Mouse (Mus musculus) spleen, postnatal 4 days (tissue): ENCODE data around the gene Taf6l.

Experiments used
- DNase-seq, 2 experiments: peaks; one replicate each; pipeline ENCODE4 v3.0.0; 2022; ENCODE audit warnings: low spot score in 2 of 2

Gene Taf6l

GRCm38 (mm10) chr19:8790171-8790570, 4.0 kb upstream of the Taf6l start:
- no peak for DNase-seq

- DNase-seq: no peak
Observed at GRCm38 (mm10) chr19:8789171-8789570, 3.0 kb upstream of the Taf6l start.

GRCm38 (mm10) chr19:8788521-8788920, 2.3 kb upstream of the Taf6l start:
- DNase-seq: no peak

DNA sequence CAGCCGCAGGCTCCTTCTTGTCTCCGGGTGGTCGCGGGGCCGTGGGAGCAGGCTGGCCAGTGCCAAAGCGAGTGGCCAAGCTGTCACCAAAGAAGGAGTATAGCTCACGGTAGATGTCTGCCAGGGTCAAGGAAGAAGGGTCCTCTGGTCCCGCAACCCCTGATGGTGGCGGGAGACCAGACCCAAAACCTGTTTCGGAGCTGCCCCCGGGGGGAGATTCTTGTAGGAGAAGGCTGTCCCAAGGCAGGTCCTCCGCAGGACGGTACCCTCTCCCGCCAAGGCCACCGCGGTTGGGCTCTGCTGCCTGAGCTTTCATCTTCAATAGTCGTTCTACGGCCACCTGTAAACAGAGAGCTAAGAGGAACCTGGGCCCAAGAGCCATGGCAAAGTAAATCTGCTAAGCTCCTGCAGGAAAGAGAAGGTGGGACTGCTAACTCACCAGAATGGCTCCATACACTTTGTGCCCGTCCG, 11.2 kb downstream of the Taf6l start:
- DNase-seq: peak in 1 of 2 experiments; percentile 37

GRCm38 (mm10) chr19:8774086-8774835, 12.0 kb downstream of the Taf6l start, which contains the start of gene Tmem179b:
TSS of gene Tmem179b (minus strand) at chr19:8774467.
- peak; percentile 97 to 99 for DNase-seq

DNA sequence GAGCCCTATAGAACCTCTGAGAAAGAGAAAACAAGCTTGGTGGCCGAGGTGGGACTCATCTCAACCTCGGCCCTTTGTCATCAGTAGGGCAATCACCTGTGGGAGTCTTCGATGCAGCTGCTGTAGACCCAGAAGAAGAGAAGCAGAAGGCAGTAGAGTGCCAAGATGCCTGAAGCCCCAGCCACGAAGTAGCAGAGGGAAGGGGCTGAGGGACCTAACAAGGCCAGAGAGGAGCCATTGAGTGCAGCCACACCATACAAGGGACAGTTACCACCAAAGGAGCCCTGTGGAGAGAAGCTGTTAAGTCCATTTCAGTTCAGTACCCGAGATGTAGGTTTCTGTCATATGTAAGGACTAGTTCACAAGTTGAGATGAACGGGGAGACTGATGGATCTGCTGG, 12.8 kb downstream of the Taf6l start:
- DNase-seq: no peak

DNA sequence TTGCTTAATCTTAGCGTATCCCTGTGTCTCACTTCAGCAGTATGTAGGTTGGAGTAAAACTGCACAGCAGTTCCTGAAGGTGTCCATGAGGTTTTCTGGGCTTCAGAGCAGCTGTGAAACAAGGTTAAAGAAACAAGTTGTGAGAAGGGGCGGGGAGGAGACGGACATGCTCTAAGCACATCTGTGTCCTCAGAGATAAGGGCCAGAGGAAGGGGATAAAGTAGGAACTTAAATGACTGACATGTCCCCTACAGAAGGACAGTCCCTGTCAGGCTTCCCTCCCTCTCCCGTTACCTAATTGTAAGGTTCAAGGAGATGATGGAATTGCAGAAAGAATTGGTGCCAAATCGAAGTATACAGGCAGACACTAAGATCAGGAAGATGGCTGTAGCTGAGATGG, 13.2 kb downstream of the Taf6l start:
- no peak for DNase-seq

- DNase-seq: peak; percentile 79 to 90
Observed at GRCm38 (mm10) chr19:8770567-8771270, 15.5 kb downstream of the Taf6l start, which contains the start of gene Tmem223. TSS of gene Tmem223 (plus strand) at chr19:8770996.

- peak in 1 of 2 experiments; percentile 59 for DNase-seq
Observed at GRCm38 (mm10) chr19:8765562-8765961, 20.7 kb downstream of the Taf6l start.

GRCm38 (mm10) chr19:8763276-8763675, 22.9 kb downstream of the Taf6l start:
- no peak for DNase-seq

- DNase-seq: no peak
Observed at GRCm38 (mm10) chr19:8760757-8761156, 25.5 kb downstream of the Taf6l start.

- DNase-seq: no peak
Observed at GRCm38 (mm10) chr19:8758899-8759298, 27.3 kb downstream of the Taf6l start.

DNA sequence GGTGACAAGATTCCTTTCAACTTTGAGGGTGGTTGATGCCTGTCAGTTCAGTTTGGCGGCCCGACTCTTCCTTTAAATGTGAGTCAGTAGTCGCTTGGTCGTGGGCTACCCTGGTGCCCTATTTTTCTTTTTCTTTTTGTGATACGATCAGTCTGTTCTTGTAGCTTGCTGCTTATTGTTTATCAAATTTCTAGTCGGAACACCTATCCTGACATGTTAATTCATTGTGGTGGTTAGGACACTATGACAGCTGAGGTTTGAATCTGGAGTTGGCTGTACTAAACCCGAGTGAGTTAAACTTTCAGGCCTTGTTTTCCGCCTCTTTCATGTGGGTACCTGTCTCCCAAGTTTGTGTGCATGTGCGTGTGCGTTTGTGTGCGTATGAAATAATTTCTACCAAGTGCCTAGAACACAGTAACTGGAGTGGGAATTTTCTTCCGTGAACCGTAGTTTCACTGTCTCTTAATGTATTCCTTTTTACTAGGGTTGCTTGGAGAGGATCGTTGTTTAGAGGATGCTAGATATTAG, 28.7 kb downstream of the Taf6l start:
- DNase-seq: no peak

DNA sequence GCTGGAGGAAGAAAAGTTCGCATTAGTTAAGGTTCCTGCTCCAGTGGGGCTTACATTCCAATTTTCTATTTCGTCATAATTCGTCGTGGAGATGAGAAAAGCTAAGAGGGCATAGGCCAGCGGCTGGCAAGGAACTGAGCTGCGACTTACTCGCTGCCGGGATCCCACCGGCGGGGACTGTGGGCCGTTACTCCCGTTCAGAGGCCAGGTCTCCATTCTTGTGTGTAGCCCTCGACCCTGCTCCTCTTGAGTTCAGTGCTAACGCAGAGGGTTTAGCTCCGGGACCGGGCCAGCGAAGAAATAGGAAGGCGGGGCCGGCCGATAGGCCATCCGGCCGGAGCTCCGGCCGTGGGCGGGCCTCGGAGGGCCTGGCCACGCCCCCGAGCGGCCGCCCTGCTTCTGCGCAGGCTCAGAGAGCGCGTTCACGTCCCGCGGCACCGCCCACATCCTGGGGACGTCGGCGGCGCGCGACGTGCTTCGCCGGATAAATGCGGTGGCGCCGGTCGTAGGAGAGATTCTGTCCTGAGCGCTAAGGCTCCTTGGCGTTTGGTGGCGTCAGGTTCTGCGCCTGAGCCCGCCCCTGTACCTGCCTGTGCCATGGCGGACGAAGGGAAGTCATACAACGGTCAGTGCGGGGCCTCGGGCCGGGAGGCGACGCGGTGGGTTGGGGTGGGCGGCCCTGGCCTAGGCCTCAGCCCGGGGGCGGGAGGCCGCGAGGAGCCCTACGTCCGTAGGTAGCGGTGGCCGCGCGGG, 29.4 kb downstream of the Taf6l start, which contains the start of gene Nxf1:
Gene Nxf1 (plus strand): TSS at position 439 of the 753 bp plus-strand sequence.
- peak; percentile 95 to 98 for DNase-seq

- DNase-seq: no peak
Observed at GRCm38 (mm10) chr19:8755652-8756051, 30.6 kb downstream of the Taf6l start.

- DNase-seq: no peak
Observed at GRCm38 (mm10) chr19:8747368-8747767, 38.8 kb downstream of the Taf6l start.

DNA sequence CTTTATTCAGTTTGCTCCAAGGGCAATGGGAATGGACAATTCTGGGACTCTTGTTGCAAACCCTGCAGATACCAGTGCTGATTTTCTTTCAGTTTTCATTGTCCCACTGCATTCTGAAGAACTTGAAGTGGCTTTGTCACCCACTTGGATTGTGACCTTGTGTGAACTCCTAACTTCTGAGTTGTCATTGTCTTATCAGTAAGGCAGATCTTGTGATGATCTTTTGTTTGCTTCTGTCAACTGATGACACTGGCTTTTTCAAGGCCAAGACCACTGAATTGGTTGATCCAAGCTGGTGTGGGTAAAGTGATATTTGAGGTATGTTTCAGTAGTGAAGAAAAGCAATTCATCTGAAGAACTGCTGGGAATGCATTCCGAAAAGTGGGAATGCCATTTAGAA, 40.8 kb downstream of the Taf6l start:
- DNase-seq: no peak

GRCm38 (mm10) chr19:8742176-8742575, 44.0 kb downstream of the Taf6l start:
- DNase-seq: peak in 1 of 2 experiments; percentile 30

- peak; percentile 93 to 95 for DNase-seq
Observed at GRCm38 (mm10) chr19:8741243-8741869, 44.9 kb downstream of the Taf6l start, which contains the start of gene Stx5a. TSS of gene Stx5a (plus strand) at chr19:8741413.

DNA sequence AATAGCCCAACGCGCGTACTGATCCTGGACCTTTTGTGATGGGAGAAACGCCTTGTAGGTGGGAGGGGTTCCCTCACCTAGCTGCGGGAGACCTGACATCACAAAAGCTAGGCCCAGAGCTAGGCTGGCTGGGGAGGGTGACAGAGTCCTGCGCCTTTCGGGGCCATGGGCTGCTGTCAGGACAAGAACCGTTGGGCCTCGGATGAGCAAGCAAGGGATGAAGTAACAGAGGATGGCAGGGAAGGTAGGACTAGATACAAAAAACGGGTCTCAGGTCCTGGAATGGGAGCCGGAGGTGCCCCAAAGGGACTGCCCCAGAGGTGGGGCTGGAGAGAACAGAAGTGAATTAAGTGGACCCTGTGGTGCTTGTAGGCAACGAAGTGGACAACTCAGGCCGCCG, 45.6 kb downstream of the Taf6l start, which contains the start of gene 1700092M07Rik:
Gene 1700092M07Rik (plus strand): TSS at position 116 of the 400 bp plus-strand sequence.
- DNase-seq: no peak

GRCm38 (mm10) chr19:8739646-8740045, 46.6 kb downstream of the Taf6l start:
- no peak for DNase-seq
